Mouse (Mus musculus) embryonic fibroblast, embryonic 13.5 days (primary cell): ENCODE data around the gene Mtor.

ENCODE experiments used
- CTCF ChIP-seq: IDR thresholded peaks from 2 replicates; pipeline ENCODE4 v1.5.1; 2011; ENCODE audit warnings: mild to moderate bottlenecking, control low read depth, low read length, moderate library complexity, borderline replicate concordance; ENCODE audit not compliant: insufficient read depth
- POLR2A ChIP-seq: IDR thresholded peaks from 2 replicates; pipeline ENCODE4 v1.6.1; 2011; ENCODE audit warnings: low read depth, mild to moderate bottlenecking, control low read depth, low read length, moderate library complexity

DNA sequence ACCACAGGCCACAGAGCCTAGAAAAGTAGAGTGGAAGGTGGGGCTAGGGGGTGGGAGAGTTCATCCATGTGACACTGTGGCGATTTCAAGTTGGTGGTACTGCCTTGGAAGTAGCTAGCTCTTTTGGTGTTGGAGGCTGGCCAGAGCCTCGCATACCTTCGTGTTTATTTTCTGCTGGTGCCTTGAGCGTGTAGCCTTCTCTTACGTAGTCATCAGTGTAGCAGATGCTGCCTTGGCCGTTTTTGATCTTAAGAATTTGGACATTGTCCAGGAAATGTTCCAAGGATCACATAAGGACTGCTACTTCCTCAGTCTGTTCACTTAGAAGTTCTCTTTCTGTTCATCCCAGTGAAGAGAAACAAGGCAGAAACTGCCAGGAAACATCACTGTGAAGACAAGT is 42.1 kb downstream of the Mtor start:
- TF ChIP-seq CTCF (no peak), POLR2A (no peak)
